8 mouse cellular contexts compared by ENCODE assay signal in the genomic region with DNA sequence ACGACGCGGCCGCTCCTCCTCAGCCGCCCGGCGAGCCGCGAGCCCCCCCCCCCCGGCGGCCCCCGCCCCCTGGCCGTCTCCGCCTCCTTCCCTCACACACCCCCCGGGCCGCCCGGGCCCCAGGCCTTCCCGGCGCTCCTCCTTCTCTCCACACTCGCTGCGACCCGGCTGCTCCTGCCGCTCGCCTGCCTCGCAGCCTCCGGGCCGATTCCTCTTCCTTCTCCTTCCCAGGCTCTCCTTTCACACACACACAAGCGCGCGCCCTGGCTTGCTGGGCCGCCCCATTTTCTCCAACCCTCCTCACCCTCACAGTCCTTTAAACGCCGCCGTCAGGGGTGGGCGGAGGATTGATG. TPM values are rescaled to one million over a fixed set of nuclear protein-coding genes. Genes with fewer than 3 reads are reported as not detected.
DNase-seq lines count a peak whose midpoint lies in the region; ATAC-seq lines count a peak whose summit lies in the region.

No protein-coding gene starts in this region.

- ATAC-seq in forebrain, embryonic 14.5 days, result no peak
- no peak; the same call in 1 of the 2 replicates for ATAC-seq in limb, embryonic 13.5 days (ENCODE audit: low FRiP score, low read depth)
- ATAC-seq in neural tube, embryonic 11.5 days (ENCODE audit: insufficient read depth, low FRiP score, low TSS enrichment), result no peak; the same call in 1 of the 2 replicates

- H3K36me3 ChIP-seq in forebrain, embryonic 14.5 days (ENCODE audit: control insufficient read depth, insufficient read depth, low read length), result peaks cover 12% of the 10 kb centered on the region
- H3K36me3 ChIP-seq in limb, embryonic 13.5 days, result peaks cover 16% of the 10 kb centered on the region
- H3K36me3 ChIP-seq in neural tube, embryonic 11.5 days (ENCODE audit: control insufficient read depth, insufficient read depth, low read length), result no peaks in the 10 kb centered on the region

- H3K9ac ChIP-seq in forebrain, embryonic 14.5 days (ENCODE audit: low read length), result peak overlapping the region; percentile 97
- peak overlapping the region; percentile 90 for H3K9ac ChIP-seq in limb, embryonic 13.5 days
- peak overlapping the region; percentile 92 for H3K9ac ChIP-seq in neural tube, embryonic 11.5 days (ENCODE audit: low read length)

- peaks cover 8% of the 10 kb centered on the region; the same call in 1 of the 2 replicates for H3K4me1 ChIP-seq in forebrain, embryonic 14.5 days (ENCODE audit: control insufficient read depth, insufficient read depth, low read length)
- peaks cover 21% of the 10 kb centered on the region for H3K4me1 ChIP-seq in limb, embryonic 13.5 days
- peaks cover 6% of the 10 kb centered on the region; the same call in 1 of the 2 replicates for H3K4me1 ChIP-seq in neural tube, embryonic 11.5 days (ENCODE audit: control insufficient read depth, insufficient read depth, low read length)

- H3K27me3 ChIP-seq in forebrain, embryonic 14.5 days (replicated peaks; ENCODE audit: control insufficient read depth, insufficient read depth, low read length), result no peaks in the 10 kb centered on the region
- H3K27me3 ChIP-seq in limb, embryonic 13.5 days, result no peaks in the 10 kb centered on the region
- H3K27me3 ChIP-seq in neural tube, embryonic 11.5 days (ENCODE audit: control insufficient read depth, insufficient read depth, low read length), result no peaks in the 10 kb centered on the region

- WGBS in forebrain, embryonic 14.5 days, result 0% methylated on average over 11 of the region's 35 CpGs
- 0% methylated on average over 15 of the region's 35 CpGs for WGBS in limb, embryonic 13.5 days
- WGBS in neural tube, embryonic 11.5 days, result under 1% methylated on average over 9 of the region's 35 CpGs

- H3K4me3 ChIP-seq in forebrain, embryonic 14.5 days (ENCODE audit: low read depth, low read length), result peak overlapping the region; percentile 82
- peak overlapping the region; percentile 86 for H3K4me3 ChIP-seq in limb, embryonic 13.5 days
- peak overlapping the region; percentile 78 for H3K4me3 ChIP-seq in neural tube, embryonic 11.5 days (ENCODE audit: low read depth, low read length)

- no peaks in the 10 kb centered on the region for H3K9me3 ChIP-seq in forebrain, embryonic 14.5 days (replicated peaks; ENCODE audit: control insufficient read depth, low read length)
- no peaks in the 10 kb centered on the region for H3K9me3 ChIP-seq in limb, embryonic 13.5 days
- H3K9me3 ChIP-seq in neural tube, embryonic 11.5 days (ENCODE audit: control insufficient read depth, low read length), result no peaks in the 10 kb centered on the region

- peak; percentile 72 for DNase-seq in cerebellum, adult 9-10 months
- DNase-seq in cerebellum, postnatal 4 days (ENCODE audit: low spot score in 2 of 2), result no peak
- peak; percentile 42 for DNase-seq in spleen, adult 12 weeks (ENCODE audit: low spot score)
- no peak for DNase-seq in spleen, adult 18-20 months
- no peak for DNase-seq in forebrain, embryonic 14.5 days (ENCODE audit: low spot score)
- DNase-seq in neural tube, embryonic 11.5 days (ENCODE audit: low spot score), result peak; percentile 81
- no peak for DNase-seq in right cerebral cortex, postnatal 10 days (ENCODE audit: low spot score in 2 of 2)

- peak overlapping the region; percentile 78 for H3K4me2 ChIP-seq in forebrain, embryonic 14.5 days (ENCODE audit: low read length)
- peak overlapping the region; percentile 89 for H3K4me2 ChIP-seq in limb, embryonic 13.5 days (replicated peaks)
- H3K4me2 ChIP-seq in neural tube, embryonic 11.5 days (ENCODE audit: low read depth), result peak overlapping the region; percentile 89

- H3K27ac ChIP-seq in forebrain, embryonic 14.5 days (ENCODE audit: low read depth, low read length), result peak overlapping the region; percentile 98
- peak overlapping the region; percentile 98 for H3K27ac ChIP-seq in limb, embryonic 13.5 days
- peak overlapping the region; percentile 98 for H3K27ac ChIP-seq in neural tube, embryonic 11.5 days (ENCODE audit: low read depth, low read length)

RNA-seq across cellular contexts. Expression of gene Fchsd2, which starts 16.0 kb away (rescaled TPM):
- polyA plus RNA-seq in forebrain, embryonic 14.5 days (2014; fragmentation: Nextera tagmentation; extraction: Ambion mirVana), result 27.9 and 40.2 TPM in 2 replicates
- polyA plus RNA-seq in limb, embryonic 13.5 days (2015; fragmentation: Nextera tagmentation; extraction: Ambion mirVana), result 26.0 and 27.1 TPM in 2 replicates
- polyA plus RNA-seq in neural tube, embryonic 11.5 days (2014; fragmentation: Nextera tagmentation; extraction: Ambion mirVana), result 22.5 and 28.5 TPM in 2 replicates

Comparison
In these comparisons a context has a peak if more than half of its experiments do, and no peak if none do; other contexts are left out.
1. DNase-seq: peak in cerebellum, adult 9-10 months (single experiment), spleen, adult 12 weeks (single experiment) and neural tube, embryonic 11.5 days (single experiment); none in cerebellum, postnatal 4 days (0 of 2), spleen, adult 18-20 months (0 of 2), forebrain, embryonic 14.5 days (single experiment) and right cerebral cortex, postnatal 10 days (0 of 2).
2. Peak in every context shown above with its lines, with median percentiles within 50 percentile points of each other: H3K27ac ChIP-seq, H3K4me2 ChIP-seq, H3K4me3 ChIP-seq and H3K9ac ChIP-seq.